ENCODE assay signal across 22 mouse cellular contexts in genomic region chr10:95299010-95299807, GRCm38 (mm10).
"Had no signal": no experiment of that assay in that cellular context is flagged by ENCODE, and none has a peak within 500 bp of the region (broad histone marks: within the 10 kb centered on the region; RNA-seq: fewer than 3 reads in every experiment).

No protein-coding gene starts in this region.

- DNase-seq: kidney, postnatal 36 days; layer of hippocampus, postnatal 36 days; left cerebral cortex, postnatal 4 days; liver, postnatal 0 days; lung, embryonic 14.5 days; retina, postnatal 1 day; right cerebral cortex, postnatal 25 days; thymus, postnatal 25 days had no signal

- H3K9ac ChIP-seq: limb, embryonic 12.5 days; limb, embryonic 15.5 days; liver, embryonic 14.5 days; liver, postnatal 0 days; lung, embryonic 14.5 days; midbrain, embryonic 13.5 days; neural tube, embryonic 13.5 days; stomach, embryonic 15.5 days had no signal

- H3K27me3 ChIP-seq: limb, embryonic 15.5 days; midbrain, embryonic 13.5 days; neural tube, embryonic 13.5 days; stomach, embryonic 15.5 days had no signal

- ATAC-seq: liver, postnatal 0 days; lung, postnatal 0 days; midbrain, embryonic 13.5 days; midbrain, embryonic 16.5 days had no signal

- H3K4me2 ChIP-seq: limb, embryonic 12.5 days; limb, embryonic 15.5 days; liver, embryonic 11.5 days; lung, embryonic 14.5 days; midbrain, embryonic 13.5 days; neural tube, embryonic 13.5 days; stomach, embryonic 15.5 days had no signal

- H3K27ac ChIP-seq: kidney, postnatal 0 days; left cerebral cortex, adult 2 months; limb, embryonic 12.5 days; limb, embryonic 15.5 days; liver, embryonic 14.5 days; midbrain, embryonic 10.5 days; midbrain, embryonic 13.5 days; neural tube, embryonic 13.5 days; stomach, embryonic 15.5 days had no signal

- H3K4me3 ChIP-seq: left cerebral cortex, adult 2 months; limb, embryonic 12.5 days; limb, embryonic 15.5 days; megakaryocyte, embryonic 14.5 days; midbrain, embryonic 10.5 days; midbrain, embryonic 13.5 days; myocyte; neural tube, embryonic 13.5 days; stomach, embryonic 15.5 days had no signal

- H3K36me3 ChIP-seq: limb, embryonic 12.5 days; limb, embryonic 15.5 days; midbrain, embryonic 10.5 days; midbrain, embryonic 13.5 days; neural tube, embryonic 13.5 days; stomach, embryonic 15.5 days had no signal

- H3K4me1 ChIP-seq: stomach, embryonic 15.5 days had no signal

- H3K9me3 ChIP-seq: limb, embryonic 12.5 days; limb, embryonic 15.5 days; midbrain, embryonic 10.5 days; midbrain, embryonic 13.5 days; neural tube, embryonic 13.5 days; stomach, embryonic 15.5 days had no signal
